ENCODE assay signal across 8 mouse cellular contexts in genomic region chr5:76657245-76658083, GRCm38 (mm10). TPM values are rescaled to one million over a fixed set of nuclear protein-coding genes. Genes with fewer than 3 reads are reported as not detected.
DNase-seq lines count a peak whose midpoint lies in the region; ATAC-seq and TF ChIP-seq lines count a peak whose summit lies in the region.

No protein-coding gene starts in this region.

- WGBS in intestine, embryonic 14.5 days: 1% methylated on average over 78 of the region's 80 CpGs
- WGBS in limb, embryonic 11.5 days: 1% methylated on average over 52 of the region's 80 CpGs
- WGBS in midbrain, embryonic 11.5 days: under 1% methylated on average over 77 of the region's 80 CpGs
- WGBS in small intestine, adult 2 months: 1% methylated on average over 80 of the region's 80 CpGs

- no peaks in the 10 kb centered on the region for H3K9me3 ChIP-seq in intestine, embryonic 14.5 days (ENCODE audit: control insufficient read depth, low read length)
- no peaks in the 10 kb centered on the region for H3K9me3 ChIP-seq in limb, embryonic 11.5 days (ENCODE audit: control insufficient read depth, low read length)
- H3K9me3 ChIP-seq in midbrain, embryonic 11.5 days (ENCODE audit: control insufficient read depth, low read length): no peaks in the 10 kb centered on the region

- peak overlapping the region; percentile 81 for H3K4me3 ChIP-seq in intestine, embryonic 14.5 days (ENCODE audit: low read depth, low read length)
- H3K4me3 ChIP-seq in limb, embryonic 11.5 days (ENCODE audit: low read depth, low read length): peak overlapping the region; percentile 72
- peak overlapping the region; percentile 82 for H3K4me3 ChIP-seq in midbrain, embryonic 11.5 days (ENCODE audit: low read depth, low read length)
- peak overlapping the region; percentile 68 for H3K4me3 ChIP-seq in small intestine, adult 2 months (ENCODE audit: low read depth, low read length)

- peak; percentile 28; the same call in 1 of the 2 replicates for TF ChIP-seq CTCF in small intestine, adult 2 months (IDR thresholded peaks at IDR 0.05; ENCODE audit: extremely low read depth, insufficient read length, insufficient replicate concordance, low read depth, low read length)

- DNase-seq in kidney, adult 18-20 months: peak; percentile 32
- no peak for DNase-seq in kidney, adult 8-10 months
- DNase-seq in cerebellum, postnatal 25 days: peak; percentile 64 to 80
- DNase-seq in frontal cortex, postnatal 14 days (ENCODE audit: low spot score in 2 of 2): peak; percentile 21 to 55
- peak; percentile 89 for DNase-seq in intestine, embryonic 14.5 days (ENCODE audit: low spot score)
- DNase-seq in limb, embryonic 11.5 days (ENCODE audit: low spot score): peak; percentile 85
- peak; percentile 97 for DNase-seq in midbrain, embryonic 11.5 days (ENCODE audit: low spot score, missing footprints)

- peak overlapping the region; percentile 76 for H3K27ac ChIP-seq in intestine, embryonic 14.5 days (ENCODE audit: low read depth)
- H3K27ac ChIP-seq in limb, embryonic 11.5 days (replicated peaks; ENCODE audit: low read depth, low read length): peak overlapping the region; percentile 23
- H3K27ac ChIP-seq in midbrain, embryonic 11.5 days (ENCODE audit: low read depth, low read length): peak overlapping the region; percentile 93
- no peak overlapping the region for H3K27ac ChIP-seq in small intestine, adult 2 months (ENCODE audit: insufficient read depth, low read depth, low read length)

- no peaks in the 10 kb centered on the region; the same call in 1 of the 2 replicates for H3K4me1 ChIP-seq in intestine, embryonic 14.5 days (replicated peaks; ENCODE audit: control insufficient read depth, insufficient read depth, low read length)
- H3K4me1 ChIP-seq in limb, embryonic 11.5 days (ENCODE audit: control insufficient read depth, insufficient read depth, low read length): peaks cover 5% of the 10 kb centered on the region; the same call in 1 of the 2 replicates
- H3K4me1 ChIP-seq in midbrain, embryonic 11.5 days (ENCODE audit: control insufficient read depth, insufficient read depth, low read length): peaks cover 4% of the 10 kb centered on the region; the same call in 1 of the 2 replicates
- H3K4me1 ChIP-seq in small intestine, adult 2 months (ENCODE audit: control insufficient read depth, insufficient read depth, insufficient read length, low read length): peaks cover 9% of the 10 kb centered on the region; the same call in 1 of the 2 replicates

- peak overlapping the region; percentile 84 for H3K9ac ChIP-seq in intestine, embryonic 14.5 days (ENCODE audit: low read length)
- peak overlapping the region; percentile 96 for H3K9ac ChIP-seq in limb, embryonic 11.5 days (ENCODE audit: low read length)
- H3K9ac ChIP-seq in midbrain, embryonic 11.5 days (ENCODE audit: low read length): peak overlapping the region; percentile 99

- peak overlapping the region; percentile 92 for H3K4me2 ChIP-seq in intestine, embryonic 14.5 days (ENCODE audit: low read length)
- H3K4me2 ChIP-seq in limb, embryonic 11.5 days (ENCODE audit: low read depth, severe bottlenecking): peak overlapping the region; percentile 89
- H3K4me2 ChIP-seq in midbrain, embryonic 11.5 days: peak overlapping the region; percentile 75

- no peaks in the 10 kb centered on the region for H3K36me3 ChIP-seq in intestine, embryonic 14.5 days (ENCODE audit: control insufficient read depth, insufficient read depth, low read length)
- H3K36me3 ChIP-seq in limb, embryonic 11.5 days (ENCODE audit: control insufficient read depth, insufficient read depth, low read length): no peaks in the 10 kb centered on the region
- H3K36me3 ChIP-seq in midbrain, embryonic 11.5 days (ENCODE audit: control insufficient read depth, insufficient read depth, low read length): no peaks in the 10 kb centered on the region
- H3K36me3 ChIP-seq in small intestine, adult 2 months (ENCODE audit: control insufficient read depth, insufficient read depth, low read length): no peaks in the 10 kb centered on the region

- TF ChIP-seq POLR2A in small intestine, adult 2 months (IDR thresholded peaks at IDR 0.05; ENCODE audit: low read depth, low read length): no peak

- H3K27me3 ChIP-seq in intestine, embryonic 14.5 days (replicated peaks; ENCODE audit: control insufficient read depth, insufficient read depth, low read length): no peaks in the 10 kb centered on the region
- H3K27me3 ChIP-seq in limb, embryonic 11.5 days (ENCODE audit: control insufficient read depth, insufficient read depth, low read length): no peaks in the 10 kb centered on the region
- H3K27me3 ChIP-seq in midbrain, embryonic 11.5 days (ENCODE audit: control insufficient read depth, insufficient read depth, low read length): no peaks in the 10 kb centered on the region
- peaks cover 20% of the 10 kb centered on the region; the same call in 1 of the 2 replicates for H3K27me3 ChIP-seq in small intestine, adult 2 months (ENCODE audit: control insufficient read depth, insufficient read depth, low read length)

- peak; percentile 90 for ATAC-seq in intestine, embryonic 14.5 days (replicated peaks; ENCODE audit: low FRiP score, low TSS enrichment, low read depth)
- peak; percentile 88 for ATAC-seq in limb, embryonic 11.5 days (ENCODE audit: insufficient number of reproducible peaks, low FRiP score, low TSS enrichment, low read depth)
- peak; percentile 94 for ATAC-seq in midbrain, embryonic 11.5 days (ENCODE audit: low FRiP score)

RNA-seq across cellular contexts. Expression of gene C530008M17Rik, which starts 1.2 kb away (rescaled TPM):
- polyA plus RNA-seq in intestine, embryonic 14.5 days (2014; fragmentation: Nextera tagmentation; extraction: Ambion mirVana): 15.9 and 16.2 TPM in 2 replicates
- polyA plus RNA-seq in limb, embryonic 11.5 days (2014; fragmentation: Nextera tagmentation; extraction: Ambion mirVana): 18.4 and 20.9 TPM in 2 replicates
- polyA plus RNA-seq in midbrain, embryonic 11.5 days (2014; fragmentation: Nextera tagmentation; extraction: Ambion mirVana): 33.0 TPM in 2 replicates
- polyA plus RNA-seq in small intestine, adult 2 months (2012; rRNA removed): 9.8 and 42.5 TPM in 2 replicates

Comparison
In these comparisons a context has a peak if more than half of its experiments do, and no peak if none do; other contexts are left out.
1. DNase-seq: peak in kidney, adult 18-20 months (single experiment), cerebellum, postnatal 25 days (2 of 2), frontal cortex, postnatal 14 days (2 of 2), intestine, embryonic 14.5 days (single experiment), limb, embryonic 11.5 days (single experiment) and midbrain, embryonic 11.5 days (single experiment); none in kidney, adult 8-10 months (0 of 2).
2. Peak in every context shown above with its lines, with median percentiles within 50 percentile points of each other: ATAC-seq, H3K4me2 ChIP-seq, H3K4me3 ChIP-seq and H3K9ac ChIP-seq.